Mouse (Mus musculus): ENCODE measurements around the gene Vps51. TPM values are rescaled to one million over a fixed set of nuclear protein-coding genes. Genes with fewer than 3 reads are reported as not detected.

Vps51 gene
- 35.6 and 51.9 TPM in 2 replicates for polyA plus RNA-seq (2015; fragmentation: Nextera tagmentation; extraction: Ambion mirVana)

DNA sequence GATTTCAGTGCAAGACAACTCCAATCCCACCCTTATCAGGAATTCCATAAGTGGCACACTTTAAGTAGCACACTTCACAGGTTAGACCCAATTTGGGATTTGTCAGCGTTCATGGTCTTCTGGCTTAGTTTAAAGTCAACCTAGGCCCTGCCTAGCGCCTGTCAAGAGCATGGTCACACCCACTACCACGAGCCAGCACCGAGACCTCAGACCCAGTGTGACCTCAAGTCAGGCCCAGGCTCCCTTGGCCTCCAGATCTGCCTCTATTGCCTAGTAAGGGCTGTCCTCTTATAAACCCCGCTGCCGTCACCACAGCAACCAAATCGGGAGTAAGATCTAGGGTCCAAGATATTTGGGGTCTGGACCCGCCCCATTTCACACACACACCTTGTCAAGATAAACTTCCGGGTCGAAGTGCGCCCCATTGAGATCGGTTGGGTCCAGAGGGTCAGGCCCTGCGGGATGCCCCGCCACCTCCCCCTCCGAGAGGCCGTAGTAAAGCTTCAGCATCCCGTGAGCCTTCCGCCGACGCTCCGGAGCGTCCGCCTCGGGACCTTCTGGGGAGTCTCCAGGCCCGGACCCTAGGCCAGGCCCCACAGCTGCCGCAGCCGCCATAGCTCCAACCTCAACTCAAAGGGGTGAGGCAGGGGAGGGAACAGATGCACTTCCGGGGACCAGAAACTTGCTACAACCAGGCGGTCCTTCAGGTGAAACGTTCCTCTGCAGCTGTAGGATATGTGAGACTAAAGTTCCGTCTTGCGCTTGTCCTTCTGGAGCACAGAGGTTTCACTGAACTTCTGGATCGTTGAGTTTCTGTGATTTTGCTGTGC lies at the start of gene Vps51:
Gene Vps51, minus strand, starts transcription at position 668 of the 830 bp plus-strand sequence.
- peak; percentile 77 for ATAC-seq (replicated peaks; ENCODE audit: insufficient number of reproducible peaks, insufficient read depth, low FRiP score, low read depth)
- Histone ChIP-seq H3K4me1 (replicated peaks) (peaks cover 16% of the 10 kb centered on the region), H3K27me3 (no peaks in the 10 kb centered on the region), H3K4me2 (peak within 1 kb of the TSS; percentile 85), H3K9me3 (replicated peaks) (no peaks in the 10 kb centered on the region), H3K27ac (peak within 1 kb of the TSS; percentile 88), H3K9ac (peak within 1 kb of the TSS; percentile 85), H3K36me3 (peaks cover 37% of the 10 kb centered on the region), H3K4me3 (peak within 1 kb of the TSS; percentile 90)
- WGBS, result 1% methylated on average over 33 of the region's 33 CpGs

- 22% methylated on average over 4 of the region's 4 CpGs for WGBS
- 0 out of 2 replicates have a peak, but pooled peaks cover 2% of the 10 kb centered on the region for H3K4me1 ChIP-seq (replicated peaks)
- ATAC-seq (replicated peaks; ENCODE audit: insufficient number of reproducible peaks, insufficient read depth, low FRiP score, low read depth), result no peak
- no peaks in the 10 kb centered on the region for H3K36me3 ChIP-seq
- H3K4me2 ChIP-seq, result no peak overlapping the region
- H3K27ac ChIP-seq, result no peak overlapping the region
- no peaks in the 10 kb centered on the region for H3K27me3 ChIP-seq
- no peak overlapping the region for H3K4me3 ChIP-seq
- no peak overlapping the region for H3K9ac ChIP-seq
- no peaks in the 10 kb centered on the region for H3K9me3 ChIP-seq (replicated peaks)
Observed at GRCm38 (mm10) chr19:6126289-6126688, 49.3 kb upstream of the Vps51 start.

DNA sequence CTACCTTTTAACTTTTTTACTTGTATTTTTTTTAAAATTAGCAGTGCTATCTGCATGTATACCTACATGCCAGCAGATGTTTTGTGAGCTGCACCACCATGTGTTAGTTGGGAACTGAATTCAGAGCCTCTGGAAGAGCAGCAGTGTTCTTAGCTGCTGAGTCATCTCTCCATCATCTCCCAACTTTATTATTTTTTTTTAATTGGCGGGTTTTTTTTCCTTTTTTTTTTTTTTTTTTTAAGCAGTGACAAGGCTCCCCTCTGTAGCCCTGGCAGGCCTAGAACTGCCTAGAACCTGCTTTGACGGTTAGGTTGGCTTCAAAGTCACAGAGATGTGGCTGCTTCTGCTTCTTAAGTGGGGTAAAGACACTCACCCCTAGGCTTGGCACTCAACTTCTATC lies 47.9 kb upstream of the Vps51 start:
- no peaks in the 10 kb centered on the region for H3K27me3 ChIP-seq
- ATAC-seq (replicated peaks; ENCODE audit: insufficient number of reproducible peaks, insufficient read depth, low FRiP score, low read depth), result no peak
- H3K9me3 ChIP-seq (replicated peaks), result no peaks in the 10 kb centered on the region
- no peak overlapping the region for H3K9ac ChIP-seq
- H3K4me3 ChIP-seq, result no peak overlapping the region
- 0 out of 2 replicates have a peak, but pooled peaks cover 2% of the 10 kb centered on the region for H3K4me1 ChIP-seq (replicated peaks)
- H3K36me3 ChIP-seq, result 0 out of 2 replicates have a peak, but pooled peaks cover 3% of the 10 kb centered on the region
- H3K27ac ChIP-seq, result no peak overlapping the region
- H3K4me2 ChIP-seq, result no peak overlapping the region
- 67% methylated on average over 2 of the region's 2 CpGs for WGBS

- H3K4me2 ChIP-seq, result no peak overlapping the region
- H3K4me3 ChIP-seq, result no peak overlapping the region
- H3K9ac ChIP-seq, result no peak overlapping the region
- H3K36me3 ChIP-seq, result 0 out of 2 replicates have a peak, but pooled peaks cover 3% of the 10 kb centered on the region
- peaks cover 6% of the 10 kb centered on the region for H3K4me1 ChIP-seq (replicated peaks)
- 80% methylated on average over 8 of the region's 8 CpGs for WGBS
- no peaks in the 10 kb centered on the region for H3K27me3 ChIP-seq
- ATAC-seq (replicated peaks; ENCODE audit: insufficient number of reproducible peaks, insufficient read depth, low FRiP score, low read depth), result no peak
- no peaks in the 10 kb centered on the region for H3K9me3 ChIP-seq (replicated peaks)
- no peak overlapping the region for H3K27ac ChIP-seq
Observed at GRCm38 (mm10) chr19:6123330-6123729, 46.3 kb upstream of the Vps51 start.

DNA sequence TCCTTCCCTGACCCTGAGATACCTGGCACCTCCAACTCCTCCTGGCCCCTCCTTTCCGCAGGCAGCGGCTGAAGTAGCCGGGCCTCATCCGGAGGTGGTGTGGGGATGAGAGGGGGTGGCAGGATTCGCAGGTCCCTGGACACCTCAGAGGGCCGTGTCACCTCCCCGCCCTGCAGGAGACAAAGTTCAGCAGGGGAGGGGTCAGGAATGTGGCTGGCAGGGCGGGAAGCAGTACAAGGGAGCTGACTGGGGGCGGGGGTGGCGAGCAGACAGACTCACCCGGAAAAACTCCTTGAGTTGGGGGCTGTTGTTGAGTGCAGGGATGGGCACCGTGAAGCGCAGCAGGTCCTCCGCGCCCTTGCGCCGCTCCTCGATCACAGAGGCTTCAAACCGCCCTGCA lies 44.7 kb upstream of the Vps51 start:
- Histone ChIP-seq H3K4me2 (no peak overlapping the region), H3K27ac (no peak overlapping the region), H3K9me3 (replicated peaks) (no peaks in the 10 kb centered on the region), H3K9ac (no peak overlapping the region), H3K36me3 (0 out of 2 replicates have a peak, but pooled peaks cover 3% of the 10 kb centered on the region), H3K4me1 (replicated peaks) (peaks cover 15% of the 10 kb centered on the region), H3K4me3 (no peak overlapping the region), H3K27me3 (no peaks in the 10 kb centered on the region)
- no peak for ATAC-seq (replicated peaks; ENCODE audit: insufficient number of reproducible peaks, insufficient read depth, low FRiP score, low read depth)
- 32% methylated on average over 19 of the region's 19 CpGs for WGBS

DNA sequence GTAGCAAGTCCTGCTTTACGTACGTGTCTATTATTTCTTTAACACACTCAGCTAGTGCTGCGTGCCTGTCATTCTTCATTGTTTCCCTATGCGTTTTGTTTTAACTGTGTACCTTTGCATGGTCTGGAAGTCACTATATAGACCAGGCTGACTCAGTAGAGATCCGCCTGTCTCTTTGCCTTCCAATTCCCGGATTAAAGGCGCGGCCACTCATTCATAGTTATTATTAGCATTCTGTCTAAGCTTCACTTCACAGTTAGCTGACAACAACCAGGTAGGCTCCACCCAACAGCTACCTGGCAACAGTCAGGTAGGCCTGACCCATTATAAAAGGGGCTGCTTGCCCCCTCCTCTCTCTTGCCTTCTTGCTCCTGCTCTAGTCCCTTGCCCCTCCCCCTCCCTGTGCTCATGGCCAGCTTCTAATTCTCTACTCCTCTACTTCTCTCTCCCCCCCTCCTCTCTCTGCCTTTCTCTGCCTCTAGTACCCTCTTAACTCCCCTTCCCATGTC lies 41.7 kb upstream of the Vps51 start:
- Histone ChIP-seq H3K27ac (peak overlapping the region; percentile 99), H3K9me3 (replicated peaks) (no peaks in the 10 kb centered on the region), H3K4me2 (peak overlapping the region; percentile 93), H3K4me1 (replicated peaks) (peaks cover 24% of the 10 kb centered on the region), H3K27me3 (no peaks in the 10 kb centered on the region), H3K9ac (peak overlapping the region; percentile 79), H3K36me3 (peaks cover 23% of the 10 kb centered on the region), H3K4me3 (peak overlapping the region; percentile 71)
- 2% methylated on average over 8 of the region's 8 CpGs for WGBS
- ATAC-seq (replicated peaks; ENCODE audit: insufficient number of reproducible peaks, insufficient read depth, low FRiP score, low read depth), result no peak

DNA sequence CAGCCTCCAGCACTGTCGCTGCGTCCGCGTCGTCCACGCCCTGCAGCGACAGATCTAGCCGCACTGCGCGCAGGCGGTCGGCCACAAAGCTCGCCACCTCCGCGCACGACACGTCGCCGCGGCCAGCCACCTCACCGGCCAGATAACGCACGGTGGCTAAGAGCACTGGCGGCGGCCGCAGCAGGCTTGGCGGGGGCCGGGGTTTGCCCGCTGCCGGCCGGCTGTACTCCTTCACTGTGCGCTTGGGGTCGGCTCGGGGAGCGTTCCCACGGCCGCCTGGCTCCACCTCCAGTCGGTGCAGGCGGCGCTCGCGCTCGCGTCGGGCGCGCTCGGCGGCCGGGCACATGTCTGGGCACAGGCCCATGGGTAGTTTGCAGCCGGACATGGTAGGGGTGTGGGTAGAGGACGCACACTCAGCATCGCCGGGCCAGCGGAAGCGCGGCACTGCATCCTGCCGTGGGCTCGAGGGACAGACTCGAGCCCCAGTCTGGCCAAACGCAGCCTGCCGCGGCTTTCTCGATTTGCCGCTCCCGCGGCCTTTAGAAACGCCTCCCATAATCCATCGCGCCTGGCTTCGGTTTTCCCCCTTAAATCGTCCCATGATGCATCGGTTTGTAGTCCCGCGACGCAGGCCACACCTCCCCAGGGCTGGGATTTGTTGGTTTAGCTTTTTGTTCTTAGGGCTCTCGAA lies 41.1 kb upstream of the Vps51 start, which contains the start of gene Sac3d1:
Gene Sac3d1, minus strand, starts transcription at position 665 of the 691 bp plus-strand sequence.
- under 1% methylated on average over 77 of the region's 77 CpGs for WGBS
- Histone ChIP-seq H3K27me3 (no peaks in the 10 kb centered on the region), H3K9ac (peak within 1 kb of the TSS; percentile 79), H3K36me3 (peaks cover 23% of the 10 kb centered on the region), H3K9me3 (replicated peaks) (no peaks in the 10 kb centered on the region), H3K4me1 (replicated peaks) (peaks cover 24% of the 10 kb centered on the region), H3K4me2 (peak within 1 kb of the TSS; percentile 93), H3K27ac (peak within 1 kb of the TSS; percentile 99), H3K4me3 (peak within 1 kb of the TSS; percentile 71)
- ATAC-seq (replicated peaks; ENCODE audit: insufficient number of reproducible peaks, insufficient read depth, low FRiP score, low read depth), result peak; percentile 84

GRCm38 (mm10) chr19:6117346-6117985 lies 40.4 kb upstream of the Vps51 start:
- no peaks in the 10 kb centered on the region for H3K27me3 ChIP-seq
- peak overlapping the region; percentile 79 for H3K9ac ChIP-seq
- H3K9me3 ChIP-seq (replicated peaks), result no peaks in the 10 kb centered on the region
- H3K36me3 ChIP-seq, result peaks cover 23% of the 10 kb centered on the region
- peak overlapping the region; percentile 71 for H3K4me3 ChIP-seq
- ATAC-seq (replicated peaks; ENCODE audit: insufficient number of reproducible peaks, insufficient read depth, low FRiP score, low read depth), result no peak
- 4% methylated on average over 32 of the region's 32 CpGs for WGBS
- peak overlapping the region; percentile 99 for H3K27ac ChIP-seq
- peak overlapping the region; percentile 93 for H3K4me2 ChIP-seq
- peaks cover 24% of the 10 kb centered on the region for H3K4me1 ChIP-seq (replicated peaks)

GRCm38 (mm10) chr19:6116113-6116850 lies 39.3 kb upstream of the Vps51 start:
- peak overlapping the region; percentile 33; the same call in 1 of the 2 replicates for H3K27ac ChIP-seq

GRCm38 (mm10) chr19:6113116-6113515 lies 36.1 kb upstream of the Vps51 start:
- H3K27ac ChIP-seq, result no peak overlapping the region
- H3K27me3 ChIP-seq, result no peaks in the 10 kb centered on the region
- H3K36me3 ChIP-seq, result peaks cover 20% of the 10 kb centered on the region
- H3K9ac ChIP-seq, result no peak overlapping the region
- peaks cover 18% of the 10 kb centered on the region for H3K4me1 ChIP-seq (replicated peaks)
- no peak overlapping the region for H3K4me3 ChIP-seq
- 51% methylated on average over 6 of the region's 6 CpGs for WGBS
- ATAC-seq (replicated peaks; ENCODE audit: insufficient number of reproducible peaks, insufficient read depth, low FRiP score, low read depth), result no peak
- no peak overlapping the region for H3K4me2 ChIP-seq
- no peaks in the 10 kb centered on the region for H3K9me3 ChIP-seq (replicated peaks)

More at GRCm38 (mm10) chr19:6116113-6116850, 39.3 kb upstream of the Vps51 start:
- Histone ChIP-seq H3K27me3 (no peaks in the 10 kb centered on the region), H3K9ac (peak overlapping the region; percentile 3; the same call in 1 of the 2 replicates), H3K36me3 (peaks cover 23% of the 10 kb centered on the region), H3K4me3 (peak overlapping the region; percentile 71), H3K4me1 (replicated peaks) (peaks cover 24% of the 10 kb centered on the region), H3K4me2 (peak overlapping the region; percentile 93), H3K9me3 (replicated peaks) (no peaks in the 10 kb centered on the region)
- ATAC-seq (replicated peaks; ENCODE audit: insufficient number of reproducible peaks, insufficient read depth, low FRiP score, low read depth), result no peak
- WGBS, result 82% methylated on average over 15 of the region's 15 CpGs

Measured in heart, embryonic 15.5 days (tissue).